Mouse (Mus musculus) mouse trophoblast stem cell (cell line): ENCODE results near the gene Zfp445.

Experiments used
- in situ Hi-C, 2 experiments: fragments of 300-500 bp; cut with MseI, MboI; formaldehyde crosslinking; loops; 2 replicates in 1 of 2; 3 replicates in 1 of 2; pipeline ENCODE4 v1.15.1; 2025

Gene Zfp445

DNA sequence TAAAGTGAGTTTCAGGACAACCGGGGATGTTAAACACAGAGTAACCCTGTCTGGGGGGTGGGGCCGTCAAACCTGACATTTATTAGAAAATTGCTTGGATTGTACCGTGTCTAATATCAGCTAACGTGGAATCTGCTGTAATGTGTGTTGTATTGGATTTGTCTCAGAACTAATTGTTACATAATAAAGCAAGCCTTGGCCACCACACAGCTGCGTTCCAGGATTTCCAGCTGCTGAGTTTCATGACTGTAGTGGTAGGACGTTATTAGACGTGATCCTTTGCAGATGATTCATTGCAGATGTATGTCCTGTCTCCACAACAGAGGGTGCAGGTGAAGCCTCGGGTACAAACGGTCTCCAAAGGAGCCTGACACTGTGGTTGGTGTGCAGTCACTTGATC is 29.7 kb downstream of the Zfp445 start:
- in situ Hi-C loops = no loop called here

- in situ Hi-C loops = no loop called here
Measured at GRCm38 (mm10) chr9:122829826-122830380, 35.9 kb downstream of the Zfp445 start.

DNA sequence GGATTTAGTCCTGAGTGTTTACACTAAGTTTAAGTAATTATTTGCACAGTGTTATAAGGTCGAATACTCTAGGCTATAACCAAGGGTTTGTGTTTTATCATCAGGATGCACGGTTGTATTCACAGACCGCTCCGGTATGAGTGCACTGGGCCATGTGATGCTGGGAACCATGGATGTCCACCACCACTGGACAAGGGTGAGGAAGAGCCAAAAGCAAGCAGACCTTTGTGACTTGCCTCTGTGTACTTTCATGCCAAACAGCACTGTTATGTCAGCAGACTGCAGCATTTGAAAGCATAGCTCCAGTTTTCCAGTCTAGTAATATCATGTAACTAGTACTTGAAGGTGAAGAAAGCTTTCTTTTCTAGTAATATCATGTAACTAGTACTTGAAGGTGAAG is 39.1 kb downstream of the Zfp445 start:
- in situ Hi-C loops = no loop called here

GRCm38 (mm10) chr9:122823374-122824017 is 42.3 kb downstream of the Zfp445 start:
- in situ Hi-C loops = no loop called here

GRCm38 (mm10) chr9:122815239-122815851 is 50.5 kb downstream of the Zfp445 start:
- in situ Hi-C loops = no loop called here

DNA sequence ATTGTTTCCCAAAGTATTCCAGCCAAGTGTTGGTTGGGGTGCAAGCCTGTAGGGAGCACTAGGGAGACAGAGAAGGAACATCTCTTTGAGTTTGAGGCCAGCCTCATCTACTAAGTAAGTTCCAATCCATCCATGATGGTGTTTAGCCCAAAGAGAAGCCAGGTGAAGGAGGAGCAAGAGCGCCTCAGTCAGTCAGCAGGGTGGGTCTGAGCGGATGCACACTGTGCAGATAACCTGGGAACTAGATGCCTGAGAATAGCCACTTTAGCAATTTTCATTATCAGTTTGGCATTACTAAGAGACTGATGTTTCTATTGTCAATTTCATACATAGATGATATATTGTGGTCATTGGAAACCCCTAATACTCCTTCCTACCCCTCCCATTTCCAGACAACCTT is 51.0 kb downstream of the Zfp445 start:
- in situ Hi-C loops = no loop called here

DNA sequence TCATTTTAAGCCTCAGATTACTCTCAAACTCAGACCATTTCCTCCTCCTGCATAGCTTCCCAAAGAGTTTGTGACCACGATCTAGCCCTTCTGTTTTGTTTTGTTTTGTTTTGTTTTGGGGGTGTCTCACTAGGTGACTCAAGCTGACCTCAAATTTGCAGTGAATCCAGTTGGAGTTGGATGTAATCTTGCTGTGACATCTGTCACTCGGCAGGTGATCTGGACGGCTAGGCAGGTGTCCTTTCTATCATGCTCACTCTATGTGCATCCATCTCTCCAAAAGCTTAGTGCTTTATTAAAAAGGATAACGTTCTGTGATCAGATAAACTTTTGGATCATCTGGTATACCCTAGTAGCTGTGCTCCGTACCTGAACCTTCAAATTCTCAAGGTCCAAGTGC is 53.4 kb downstream of the Zfp445 start:
- in situ Hi-C loops = no loop called here

GRCm38 (mm10) chr9:122810212-122810611 is 55.6 kb downstream of the Zfp445 start:
- in situ Hi-C loops = no loop called here

DNA sequence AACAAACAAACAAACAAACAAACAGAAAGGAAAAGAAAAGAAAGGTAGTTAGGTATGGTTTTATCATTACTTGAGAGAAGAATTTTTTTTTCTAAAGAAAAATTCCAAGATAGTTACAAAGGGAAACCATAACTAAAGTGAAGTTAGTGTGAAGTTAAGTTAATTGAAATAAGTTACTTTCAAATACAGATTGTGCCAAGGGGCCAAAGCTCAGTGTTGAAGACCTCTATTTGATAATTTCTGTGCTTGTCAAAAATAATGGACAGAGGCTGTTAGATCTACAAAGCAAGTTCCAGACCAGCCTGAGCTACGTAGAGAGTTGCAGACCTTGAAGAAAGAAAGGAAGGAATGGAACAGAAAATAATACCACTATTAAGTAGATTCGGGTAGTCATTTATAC is 58.6 kb downstream of the Zfp445 start:
- in situ Hi-C loops = no loop called here

DNA sequence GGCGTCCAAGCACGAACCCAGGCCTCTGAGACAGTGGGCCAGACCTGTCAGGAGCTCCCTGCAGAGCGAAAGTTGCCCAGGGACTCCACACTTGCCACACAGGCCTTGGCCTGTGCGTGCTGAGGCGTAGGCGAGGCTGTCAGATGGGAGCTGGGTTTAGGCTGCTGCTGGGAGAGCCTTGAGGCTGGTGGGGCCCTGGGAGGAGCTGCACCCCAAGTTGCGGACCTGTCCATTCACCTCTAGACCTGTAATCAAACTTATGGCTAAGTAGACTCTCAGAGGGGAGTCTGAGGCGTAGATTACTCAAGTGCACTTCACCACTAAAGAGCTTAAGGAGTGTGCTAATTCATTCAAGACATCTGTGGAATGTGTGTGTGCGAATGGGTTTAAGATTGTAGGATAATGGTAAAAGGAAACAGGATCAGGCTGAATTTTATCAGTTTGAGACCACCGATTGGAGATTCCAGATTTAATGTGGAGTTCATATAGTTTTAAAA is 59.9 kb downstream of the Zfp445 start:
- in situ Hi-C loops = no loop called here

GRCm38 (mm10) chr9:122805053-122805844 is 60.6 kb downstream of the Zfp445 start, which contains the start of gene Tcaim:
Gene Tcaim, plus strand, starts transcription at chr9:122805539.
- in situ Hi-C loops = no loop called here
